Mouse (Mus musculus): Measurements from ENCODE around the gene Mapk3. TPM values are rescaled to one million over a fixed set of nuclear protein-coding genes. Genes with fewer than 3 reads are reported as not detected.
"Not testable (repeated sequence)": the region's sequence is repeated elsewhere in the genome, so short reads cannot be mapped to it uniquely, and the experiment has no call there.

Gene Mapk3
- 128 and 136 TPM in 2 replicates for total RNA-seq (2021)
- long read RNA-seq, experiment 1, transcript Mapk3-202 (9 exons, 1,800 nt) = major isoform, 43 of 53 reads
- long read RNA-seq, experiment 1, partial matches to known transcripts = 5 of 53 reads
- long read RNA-seq, experiment 1, other reads (novel, unspliced or antisense) = 3 of 53 reads
- long read RNA-seq, experiment 2, transcript Mapk3-202 (9 exons, 1,800 nt) = major isoform, 39 of 54 reads
- long read RNA-seq, experiment 2, partial matches to known transcripts = 11 of 54 reads
- long read RNA-seq, experiment 2, other reads (novel, unspliced or antisense) = 3 of 54 reads

DNA sequence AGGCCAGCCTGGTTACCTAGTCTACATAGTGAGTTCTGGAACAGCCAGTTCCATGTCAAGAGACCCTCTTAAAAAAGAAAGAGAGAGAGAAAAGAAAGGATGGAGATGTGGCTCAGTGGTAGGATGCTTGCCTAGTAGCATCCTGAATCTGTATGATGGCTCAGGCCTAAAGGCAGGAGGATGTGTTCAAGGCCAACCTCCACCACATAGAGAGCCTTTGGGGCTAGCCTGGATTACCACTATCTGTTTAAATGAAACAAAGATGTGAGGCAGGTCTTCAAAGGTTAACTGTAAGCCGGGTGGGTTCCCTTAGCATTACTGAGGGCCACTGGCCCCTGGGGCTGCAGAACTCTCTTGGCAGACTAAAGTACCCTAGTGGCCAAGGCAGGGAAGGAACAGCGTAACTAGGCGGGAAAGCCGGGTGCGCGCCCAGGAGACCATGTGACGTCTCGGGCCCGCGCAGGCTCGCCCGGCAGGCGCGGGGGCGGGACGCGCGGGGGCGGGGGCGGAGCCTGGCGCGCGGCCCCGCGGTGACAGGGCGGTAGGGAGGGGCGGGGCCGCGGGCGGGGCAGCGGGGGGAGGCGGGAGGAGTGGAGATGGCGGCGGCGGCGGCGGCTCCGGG lies at the start of gene Mapk3:
Mapk3 (plus strand) TSS at position 552 of the 622 bp plus-strand sequence.
- peak; percentile 95 for DNase-seq

DNA sequence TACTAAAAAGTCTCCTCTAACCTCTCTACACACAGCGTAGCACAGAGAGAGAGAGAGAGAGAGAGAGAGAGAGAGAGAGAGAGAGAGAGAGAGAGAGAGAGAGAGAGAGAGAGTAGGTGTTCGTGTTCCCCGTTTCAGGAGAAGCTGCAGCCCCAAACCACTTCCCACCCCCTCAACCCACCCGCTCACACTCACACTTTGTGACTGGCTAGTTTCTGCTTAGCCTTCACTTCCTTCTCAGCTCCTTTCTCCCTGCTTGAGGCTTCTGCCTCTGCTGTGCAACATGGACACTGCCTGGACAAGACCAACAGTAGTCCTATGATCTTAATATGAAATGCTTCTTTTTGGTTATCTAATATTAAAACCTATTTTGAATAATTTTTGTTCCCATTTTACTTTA lies 49.1 kb upstream of the Mapk3 start:
- DNase-seq = no peak

DNA sequence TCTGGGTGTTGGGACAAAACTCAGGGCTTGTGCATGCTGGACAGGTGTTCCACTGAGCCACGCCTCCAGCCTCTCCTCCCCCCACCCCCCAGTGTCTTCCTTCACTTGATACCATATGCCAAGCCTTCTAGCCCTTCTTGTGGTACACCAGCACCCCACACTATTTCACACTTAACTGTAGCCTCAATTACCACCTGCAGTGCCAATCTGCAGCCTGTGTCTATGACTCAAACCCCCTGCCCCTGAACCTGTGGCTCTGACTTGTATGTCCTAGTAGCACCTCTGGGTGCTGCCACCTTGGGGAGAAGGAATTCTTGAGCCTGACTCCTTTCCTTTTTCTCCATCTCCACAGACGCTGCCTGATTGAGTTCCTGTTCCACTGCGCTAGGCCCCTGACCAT lies 47.5 kb upstream of the Mapk3 start:
- no peak for DNase-seq

DNA sequence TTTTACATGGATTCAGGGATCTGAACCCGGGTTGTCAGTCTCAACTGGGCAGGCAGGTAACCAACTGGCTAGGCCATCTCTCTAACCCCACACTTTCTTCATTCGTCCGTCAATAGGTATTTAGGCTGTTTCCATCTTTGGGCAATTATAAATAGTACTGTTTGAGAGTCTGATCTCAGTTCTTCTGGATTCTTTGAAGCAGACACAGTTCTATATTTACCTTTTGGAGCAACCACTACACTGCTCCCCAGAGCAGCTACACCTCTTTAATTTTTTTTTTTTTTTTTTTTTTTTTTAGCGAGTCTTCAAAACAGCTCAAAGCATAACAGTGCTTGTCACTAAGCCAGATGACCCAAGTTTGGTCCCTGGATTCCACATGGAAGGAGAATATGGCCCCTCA lies 43.7 kb upstream of the Mapk3 start:
- no peak for DNase-seq

DNA sequence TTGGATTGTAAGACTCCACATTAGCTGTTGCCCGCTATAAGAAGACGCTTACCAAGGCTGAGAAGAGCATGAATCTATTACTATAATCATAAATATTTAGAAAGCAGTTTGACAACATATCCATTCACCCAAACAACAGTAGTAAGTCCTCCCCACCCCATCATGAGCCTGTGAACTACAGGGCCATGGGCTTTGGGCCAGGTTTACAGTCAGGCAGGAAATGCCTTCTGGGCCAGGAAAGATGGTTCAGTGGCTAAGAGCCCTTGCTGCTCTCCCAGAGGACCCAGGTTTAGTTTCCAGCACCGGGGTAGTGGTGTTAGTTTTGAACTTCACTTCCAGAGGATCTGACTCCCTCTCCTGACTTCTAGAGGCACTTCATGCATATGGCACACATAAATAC lies 41.8 kb upstream of the Mapk3 start:
- no peak for DNase-seq

DNA sequence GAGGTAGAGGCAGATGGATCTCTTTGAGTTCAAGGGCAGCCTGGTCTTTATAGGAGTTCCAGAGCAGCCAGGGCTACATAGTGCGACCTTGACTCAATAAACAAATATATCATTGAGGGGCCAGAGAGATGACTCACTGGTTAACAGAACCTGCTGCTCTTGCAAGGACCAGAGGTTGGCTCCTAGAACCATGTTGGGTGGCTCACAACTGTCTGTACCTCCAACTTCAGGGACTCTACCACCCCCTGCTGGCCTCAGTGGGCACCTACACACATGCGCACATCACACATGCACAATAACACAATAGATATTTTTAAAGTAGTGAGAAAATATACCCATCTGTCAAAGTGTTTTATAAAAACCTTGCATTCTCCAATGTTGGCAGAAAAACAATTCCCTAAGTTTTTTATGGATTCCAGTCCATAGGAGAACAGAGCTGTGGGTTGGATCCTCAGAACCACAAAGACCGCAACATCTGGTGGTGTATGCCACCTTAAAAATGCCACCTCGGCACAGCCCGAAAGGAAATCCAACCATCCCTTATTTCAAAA lies 40.5 kb upstream of the Mapk3 start:
- DNase-seq = no peak

DNA sequence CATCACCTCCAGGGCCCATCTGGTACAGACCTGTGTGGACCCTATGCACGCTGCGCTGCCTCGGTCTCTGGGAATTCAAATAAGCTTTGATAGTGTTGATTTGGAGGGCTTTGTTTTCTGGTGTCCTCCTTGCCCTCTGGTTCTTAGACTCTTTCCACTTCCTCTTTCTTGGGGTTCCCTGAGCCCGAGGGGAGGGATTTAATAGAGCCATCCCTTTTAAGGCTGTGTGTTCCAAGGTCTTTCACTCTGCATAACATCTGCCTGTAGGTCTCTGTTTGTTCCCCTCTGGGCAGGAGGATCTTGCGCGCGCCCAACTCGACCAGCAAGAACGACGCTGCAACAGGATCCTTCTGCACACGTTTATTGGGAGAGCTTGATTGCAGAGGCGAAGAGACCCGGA lies 37.8 kb upstream of the Mapk3 start:
- DNase-seq = no peak

DNA sequence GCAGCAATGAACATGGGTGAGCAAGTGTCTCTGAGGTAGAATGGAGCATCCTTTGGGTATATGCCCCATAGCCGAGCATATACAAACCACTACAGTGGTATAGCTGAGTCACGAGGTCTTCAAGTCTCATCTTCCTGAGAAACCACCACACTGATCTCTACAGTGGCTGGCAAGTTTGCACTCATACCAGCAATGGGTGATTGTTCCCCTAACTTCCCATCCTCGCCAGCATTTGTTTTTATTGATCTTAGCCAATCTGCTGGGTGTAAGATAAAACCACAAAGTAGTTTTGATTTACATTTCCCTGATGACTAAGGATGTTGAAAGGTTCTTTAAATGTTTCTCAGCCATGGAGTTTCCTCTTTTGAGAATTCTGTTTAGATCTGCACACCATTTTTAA lies 34.3 kb upstream of the Mapk3 start:
- no peak for DNase-seq

DNA sequence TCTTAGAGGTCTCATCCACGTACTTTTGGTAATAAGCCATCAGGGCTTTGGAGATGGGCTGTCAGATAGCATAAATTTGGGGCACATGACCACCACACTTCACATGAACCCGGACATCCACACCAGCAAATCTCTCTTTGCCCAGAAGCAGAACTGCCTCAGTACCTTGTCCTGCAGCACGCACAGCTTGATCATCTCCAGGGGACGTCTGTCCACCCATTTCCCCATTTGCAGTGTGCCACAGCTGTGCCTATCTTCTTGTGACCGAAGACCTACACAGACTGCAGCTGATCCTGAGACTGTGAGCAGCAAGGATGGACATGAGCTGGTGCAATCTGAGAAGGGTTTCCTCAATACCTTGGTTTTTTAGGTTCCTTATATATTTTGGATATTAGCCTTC lies 33.7 kb upstream of the Mapk3 start:
- DNase-seq = no peak

DNA sequence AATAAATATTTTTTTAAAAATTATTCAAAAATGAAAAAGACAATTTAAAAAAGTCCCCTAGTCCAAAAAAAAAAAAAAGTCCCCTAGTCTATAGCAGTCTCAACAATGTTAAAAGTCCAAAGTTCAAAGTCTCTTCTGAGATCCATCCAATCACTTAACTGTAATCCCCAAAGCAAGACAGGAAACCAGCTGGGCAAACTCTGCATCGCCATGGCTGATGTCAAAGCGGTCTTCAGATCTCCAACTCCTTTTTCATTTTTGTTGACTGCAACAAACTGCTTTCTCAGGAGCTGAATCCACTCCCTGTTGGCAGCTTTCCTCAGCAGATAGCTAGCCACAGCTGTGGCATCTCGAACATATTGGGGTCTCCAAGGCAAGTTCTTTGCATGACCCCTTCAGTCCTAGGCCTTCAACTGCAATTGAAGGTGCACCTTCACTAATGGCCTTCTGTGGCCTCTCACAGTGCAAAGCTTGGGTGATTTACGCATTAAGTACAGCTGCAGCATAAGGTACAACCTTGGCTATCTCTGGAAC lies 29.1 kb upstream of the Mapk3 start:
- DNase-seq = not testable (repeated sequence)

DNA sequence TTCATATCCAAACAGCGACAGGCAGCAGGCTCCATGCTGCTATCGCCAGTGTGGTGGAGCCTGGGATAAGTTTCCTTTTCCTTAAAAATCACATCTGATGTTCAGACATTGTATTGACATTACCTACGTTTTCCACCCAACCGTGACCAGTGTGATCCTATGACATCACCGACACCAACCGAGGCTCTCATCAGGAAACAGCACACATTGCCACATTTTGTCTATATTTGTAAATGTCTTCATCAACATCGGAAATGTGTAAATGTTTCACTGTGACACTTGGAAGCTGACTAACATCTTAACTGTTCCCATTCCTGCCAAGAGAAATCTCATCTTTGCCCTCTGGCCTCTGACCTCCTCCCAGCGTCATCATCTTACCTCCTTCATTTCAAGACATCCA lies 23.3 kb upstream of the Mapk3 start:
- no peak for DNase-seq

DNA sequence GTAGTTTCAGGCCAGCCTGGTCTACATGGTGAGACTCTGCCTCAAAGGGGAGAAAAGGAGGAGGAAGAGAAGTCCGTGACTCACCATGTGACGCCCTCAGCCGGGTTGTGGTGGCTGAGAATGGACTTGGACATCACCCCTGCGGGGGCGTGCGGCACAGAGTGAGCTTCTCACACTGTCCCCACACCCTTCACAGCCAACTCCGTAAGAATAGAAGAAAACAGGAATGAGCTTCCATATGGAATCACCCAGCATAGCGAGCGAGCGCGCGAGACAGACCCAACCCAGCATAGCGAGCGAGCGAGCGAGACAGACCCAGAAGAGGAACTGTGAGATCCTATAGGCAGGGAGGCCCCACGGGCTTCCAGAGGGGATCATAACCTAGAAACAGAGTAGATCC lies 19.9 kb upstream of the Mapk3 start:
- no peak for DNase-seq

DNA sequence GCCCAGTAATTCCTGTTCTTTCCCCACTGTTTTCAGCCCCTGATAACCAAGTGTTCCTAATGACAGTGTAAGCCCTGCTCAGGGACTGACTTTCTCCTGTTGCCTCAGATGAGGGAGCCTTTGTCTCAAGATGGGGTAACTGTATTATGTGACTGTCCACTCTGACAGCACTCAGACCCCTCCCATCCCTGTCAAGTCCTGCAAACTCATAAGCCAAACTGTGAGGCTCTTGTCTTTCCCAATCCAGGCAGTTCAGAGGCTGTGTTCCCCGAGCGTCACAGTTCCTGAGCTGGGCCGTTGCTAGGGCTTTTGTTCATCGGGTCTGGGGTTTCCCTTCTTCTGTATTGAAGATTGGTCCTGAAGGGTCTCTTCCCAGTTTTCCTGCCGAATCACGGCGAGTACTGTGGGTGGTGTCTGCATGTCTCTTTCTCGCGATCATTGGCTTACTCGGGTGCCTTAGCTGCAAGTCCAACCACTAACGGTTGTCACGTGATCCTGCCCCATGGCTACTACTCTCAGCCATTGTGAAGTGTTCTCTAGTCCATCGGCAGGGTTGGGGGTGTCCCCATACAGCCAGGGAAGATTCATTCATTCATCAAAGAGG lies 19.2 kb upstream of the Mapk3 start:
- DNase-seq = no peak

DNA sequence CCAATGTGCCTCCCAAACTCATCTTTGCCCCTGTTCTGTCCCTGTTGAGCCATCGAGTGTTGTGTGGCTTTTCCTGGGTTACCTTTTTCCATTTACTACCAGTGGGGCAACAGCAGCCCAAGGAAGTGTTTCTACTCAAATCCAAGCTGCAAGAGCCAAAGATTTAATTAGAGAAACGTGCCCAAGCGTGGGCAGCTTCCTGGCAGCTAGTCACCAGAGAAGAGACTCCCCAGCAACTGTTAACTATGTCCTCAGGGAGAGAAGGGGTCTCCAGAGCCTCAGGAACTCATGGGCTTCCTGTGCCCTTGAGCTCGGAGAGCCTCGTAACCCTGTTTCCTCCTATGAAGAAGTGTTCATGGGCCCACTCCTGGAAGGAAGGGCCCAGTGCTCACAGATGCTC lies 18.4 kb upstream of the Mapk3 start:
- DNase-seq = no peak

DNA sequence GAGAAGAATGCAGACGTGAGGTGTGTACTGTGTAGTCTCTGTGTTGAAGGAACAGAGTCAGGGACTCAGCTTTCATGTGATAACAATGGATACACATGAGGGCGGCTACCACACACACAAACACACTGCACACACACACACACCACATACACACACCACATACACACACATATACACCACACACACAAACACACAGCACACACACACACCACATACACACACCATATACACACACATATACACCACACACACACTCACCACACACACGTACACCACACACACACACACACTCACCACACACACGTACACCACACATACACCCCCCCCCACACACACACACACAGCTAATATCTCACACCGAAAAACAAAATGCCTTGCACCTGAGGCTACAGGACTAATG lies 17.9 kb upstream of the Mapk3 start:
- no peak for DNase-seq

DNA sequence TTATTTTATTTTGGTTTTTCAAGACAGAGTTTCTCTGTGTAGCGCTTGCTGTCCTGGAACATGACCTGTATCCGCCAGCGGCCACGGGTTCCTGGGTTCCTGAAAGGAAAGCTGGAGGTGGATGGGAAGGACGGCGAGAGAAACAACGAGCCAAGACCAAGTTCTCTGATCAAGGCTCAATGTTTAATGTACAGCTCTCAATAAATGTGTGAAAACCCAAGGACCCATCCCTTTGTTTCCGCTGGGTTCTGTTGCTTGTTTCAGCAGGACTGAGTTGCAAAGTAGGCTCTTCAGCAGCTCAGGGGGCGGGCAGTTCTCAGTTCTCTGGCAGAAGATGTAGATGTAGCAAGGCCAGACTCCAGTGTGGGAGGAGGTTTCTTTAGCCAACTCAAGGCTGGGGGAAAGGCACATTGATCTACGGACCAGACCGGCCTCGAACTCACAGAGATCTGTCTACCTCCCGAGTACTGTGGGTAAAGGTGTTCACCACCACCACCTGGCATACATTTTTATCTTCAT lies 17.4 kb upstream of the Mapk3 start:
- no peak for DNase-seq

DNA sequence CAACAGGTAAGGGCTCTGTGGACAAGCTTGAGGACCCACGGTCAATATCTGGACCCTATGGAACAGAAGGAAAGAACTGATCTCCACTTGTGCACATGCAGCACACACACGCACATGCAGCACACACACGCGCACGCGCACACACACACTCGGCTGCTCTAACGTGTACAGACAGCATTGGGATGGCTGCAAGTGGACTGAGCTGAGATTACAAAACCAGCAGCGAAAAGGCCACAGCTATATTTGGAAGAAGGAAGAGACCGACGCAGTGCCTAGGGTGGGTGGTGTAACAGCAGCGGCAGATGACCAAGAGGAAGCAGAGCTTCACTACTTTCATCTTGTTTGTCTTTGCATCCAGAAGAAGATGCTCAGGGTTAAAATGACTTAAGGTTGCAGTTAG lies 13.3 kb upstream of the Mapk3 start:
- no peak for DNase-seq

DNA sequence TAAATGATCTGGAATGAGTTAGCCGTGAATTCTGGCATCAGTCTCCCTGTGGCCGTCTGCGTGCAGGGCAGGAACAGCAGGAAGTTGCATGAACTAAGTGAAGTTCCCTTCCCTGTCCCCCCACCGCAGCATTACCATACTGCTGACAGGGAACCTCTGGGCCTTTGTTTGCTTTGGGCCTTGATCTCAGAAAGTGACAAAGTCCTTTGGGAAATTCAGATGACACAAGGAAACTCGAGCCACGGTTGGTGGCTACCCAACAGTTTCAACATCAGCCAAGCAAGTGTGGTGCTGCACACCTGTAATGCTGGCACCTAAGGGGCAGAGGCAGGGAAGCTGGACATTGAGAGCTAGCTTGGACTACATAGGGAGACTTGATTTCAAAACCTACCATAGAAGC lies 12.6 kb upstream of the Mapk3 start:
- no peak for DNase-seq

DNA sequence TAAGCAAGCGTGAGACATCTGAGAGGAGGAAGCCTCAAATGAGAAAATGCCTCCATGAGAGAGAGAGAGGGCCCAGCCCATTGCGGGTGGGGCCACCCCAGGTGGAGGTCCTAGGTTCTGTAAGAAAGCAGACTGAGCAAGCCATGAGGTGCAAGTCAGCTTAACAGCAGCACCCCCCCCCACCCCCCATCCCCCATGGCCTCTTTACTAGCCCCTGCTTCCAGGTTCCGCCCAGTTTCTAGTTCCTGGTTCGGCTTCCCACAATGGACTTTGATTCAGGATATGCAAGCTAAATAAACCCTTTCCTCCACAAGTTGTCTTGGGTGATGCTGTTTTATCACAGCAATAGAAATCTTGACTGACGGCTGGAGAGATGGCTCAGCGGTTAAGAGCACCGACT lies 10.6 kb upstream of the Mapk3 start:
- DNase-seq = no peak

DNA sequence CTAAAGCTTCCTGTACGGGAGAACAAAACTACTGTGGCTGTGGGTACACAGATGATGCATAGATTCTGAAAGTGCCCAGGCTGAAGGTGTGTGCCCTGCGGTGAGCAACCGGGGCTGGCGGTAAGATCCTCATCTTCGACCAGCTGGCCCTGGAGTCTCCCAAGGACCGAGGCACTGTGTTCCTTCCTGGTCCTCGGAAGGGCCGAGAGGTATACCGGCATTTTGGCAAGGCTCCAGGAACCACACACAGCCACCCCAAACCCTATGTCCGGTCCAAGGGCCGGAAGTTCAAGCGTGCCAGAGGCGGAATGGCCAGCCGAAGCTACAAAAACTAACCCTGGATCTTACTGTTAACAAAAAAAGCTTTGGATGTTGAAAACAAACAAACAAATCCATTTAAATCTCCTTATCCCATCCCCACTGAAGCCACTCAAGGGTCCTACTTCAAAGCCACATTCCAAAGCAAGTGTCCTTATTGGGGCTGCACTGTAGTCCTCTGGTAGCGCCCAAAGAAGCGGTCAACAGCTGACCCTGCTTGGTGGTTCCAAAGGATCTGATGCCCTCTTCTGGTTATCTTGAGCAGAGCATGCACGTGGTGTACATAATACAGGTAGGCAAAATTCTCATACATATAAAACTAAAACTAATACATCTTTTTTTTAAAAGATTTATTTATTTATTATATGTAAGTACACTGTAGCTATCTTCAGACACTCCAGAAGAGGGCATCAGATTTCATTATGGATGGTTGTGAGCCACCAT lies 9.6 kb upstream of the Mapk3 start:
- DNase-seq = no peak

DNA sequence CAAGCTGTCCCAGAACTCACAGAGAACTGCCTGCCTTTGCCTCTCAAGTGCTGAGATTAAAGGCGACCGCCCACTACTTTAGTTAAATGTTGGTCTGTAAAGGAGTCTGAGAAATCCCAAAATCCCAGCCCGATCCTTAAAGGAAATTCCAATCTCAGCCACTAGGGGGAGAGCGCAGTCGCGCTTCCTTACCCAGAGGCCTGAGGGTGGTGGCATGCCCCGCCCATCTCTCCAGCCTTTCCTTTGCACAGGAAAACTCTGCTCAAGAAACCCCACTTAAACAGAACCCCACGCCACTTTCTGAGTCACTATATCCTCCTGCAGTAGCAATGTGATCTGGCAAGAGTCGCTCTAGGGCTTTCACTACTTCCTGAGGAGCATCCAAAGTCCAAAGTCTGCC lies 4.5 kb upstream of the Mapk3 start:
- peak; percentile 87 for DNase-seq

DNA sequence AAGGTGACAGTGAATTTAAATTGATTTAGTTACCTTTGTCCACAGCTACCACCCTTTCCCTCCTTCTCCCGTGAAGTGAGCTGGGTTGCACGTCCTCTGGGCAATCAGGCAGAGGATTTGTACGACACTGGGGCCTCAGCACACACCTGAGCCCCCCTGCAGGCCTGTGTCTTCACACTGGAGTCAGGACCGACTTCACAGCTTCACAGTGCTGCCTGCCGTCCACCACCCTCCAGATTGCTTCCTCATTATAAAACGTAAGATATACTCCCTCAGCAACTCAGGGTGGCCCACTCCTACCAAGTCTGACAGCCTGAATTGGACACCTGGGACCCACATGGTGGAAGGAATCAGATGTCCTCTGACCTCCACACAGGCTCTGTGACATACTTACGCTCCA lies 862 bp upstream of the Mapk3 start:
- DNase-seq = no peak
